Mouse (Mus musculus): ENCODE measurements around the gene Ptpdc1. TPM values are rescaled to one million over a fixed set of nuclear protein-coding genes. Genes with fewer than 3 reads are reported as not detected.
A peak's percentile ranks its signal among the peaks of the same experiment; 100 is the strongest.

Ptpdc1 gene
- polyA plus RNA-seq, 1 experiment from 2014 or later, result 0.64 TPM

DNA sequence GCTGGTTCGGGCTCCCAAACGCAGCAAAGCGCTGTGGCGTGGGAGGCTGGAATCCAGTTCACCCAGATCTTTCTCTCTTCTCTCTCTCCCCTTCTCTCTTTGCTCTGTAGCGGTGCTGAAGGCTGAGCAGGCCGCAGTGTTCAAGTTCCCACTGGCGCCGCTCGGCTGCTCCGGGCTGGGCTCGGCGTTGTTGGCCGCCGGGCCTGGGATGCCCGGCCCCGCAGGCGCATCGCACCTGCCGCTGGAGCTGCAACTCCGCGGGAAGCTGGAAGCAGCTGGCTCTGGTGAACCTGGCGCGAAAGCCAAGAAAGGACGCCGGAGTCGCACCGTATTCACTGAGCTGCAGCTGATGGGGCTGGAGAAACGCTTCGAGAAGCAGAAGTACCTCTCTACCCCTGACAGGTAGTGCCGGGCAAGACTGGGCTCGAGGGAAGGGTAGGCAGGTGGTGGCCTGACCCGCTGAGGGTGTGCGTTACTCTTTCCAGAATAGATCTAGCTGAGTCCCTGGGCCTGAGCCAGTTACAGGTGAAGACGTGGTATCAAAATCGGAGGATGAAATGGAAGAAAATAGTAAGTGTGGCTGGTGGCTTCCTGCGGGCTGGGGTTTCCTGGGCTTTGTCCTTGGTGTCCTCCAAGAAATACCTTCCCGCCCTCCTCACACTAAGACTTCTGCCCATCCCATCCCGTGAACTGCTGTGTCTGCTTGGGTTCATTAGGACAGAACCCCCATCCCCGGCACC is 39.6 kb upstream of the Ptpdc1 start:
- WGBS (ENCODE audit: insufficient replicate concordance), result 3% methylated on average over 39 of the region's 39 CpGs
- Histone ChIP-seq H3K27ac (ENCODE audit: low read length) (no peak overlapping the region), H3K4me1 (ENCODE audit: control insufficient read depth, low read depth, low read length) (no peaks in the 10 kb centered on the region; the same call in 1 of the 2 replicates), H3K4me2 (ENCODE audit: low read depth, low read length) (no peak overlapping the region), H3K9me3 (replicated peaks; ENCODE audit: control insufficient read depth, low read length) (no peaks in the 10 kb centered on the region), H3K9ac (ENCODE audit: low read depth, low read length) (no peak overlapping the region), H3K27me3 (ENCODE audit: control insufficient read depth, insufficient read depth, low read depth, low read length) (peaks cover 100% of the 10 kb centered on the region), H3K36me3 (ENCODE audit: control insufficient read depth, insufficient read depth) (no peaks in the 10 kb centered on the region), H3K4me3 (ENCODE audit: low read depth, low read length) (no peak overlapping the region)
- no peak for ATAC-seq (ENCODE audit: low read depth)

DNA sequence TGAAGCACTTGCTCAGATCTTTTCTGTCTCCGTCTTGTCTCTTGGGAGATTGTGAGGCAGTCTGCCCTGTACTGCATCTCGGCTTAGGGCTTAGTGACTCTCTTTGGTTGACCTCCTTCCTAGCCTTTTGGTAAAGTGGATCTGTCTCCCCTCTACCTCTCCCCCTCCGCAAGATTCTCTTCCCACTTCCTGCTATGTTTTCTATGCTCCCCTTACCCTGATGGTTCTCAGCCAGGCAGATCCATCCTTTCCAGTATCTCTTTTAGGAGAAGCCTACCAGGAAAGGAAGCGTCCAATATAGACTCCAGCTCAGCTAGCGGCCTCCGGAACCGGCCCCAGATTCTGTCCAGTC is 38.5 kb upstream of the Ptpdc1 start:
- Histone ChIP-seq H3K4me2 (ENCODE audit: low read depth, low read length) (no peak overlapping the region), H3K36me3 (ENCODE audit: control insufficient read depth, insufficient read depth) (no peaks in the 10 kb centered on the region), H3K27ac (ENCODE audit: low read length) (no peak overlapping the region), H3K9me3 (replicated peaks; ENCODE audit: control insufficient read depth, low read length) (no peaks in the 10 kb centered on the region), H3K4me3 (ENCODE audit: low read depth, low read length) (no peak overlapping the region), H3K9ac (ENCODE audit: low read depth, low read length) (no peak overlapping the region), H3K4me1 (ENCODE audit: control insufficient read depth, low read depth, low read length) (no peaks in the 10 kb centered on the region; the same call in 1 of the 2 replicates), H3K27me3 (ENCODE audit: control insufficient read depth, insufficient read depth, low read depth, low read length) (peaks cover 100% of the 10 kb centered on the region)
- ATAC-seq (ENCODE audit: low read depth), result no peak
- WGBS (ENCODE audit: insufficient replicate concordance), result 8% methylated on average over 7 of the region's 7 CpGs

DNA sequence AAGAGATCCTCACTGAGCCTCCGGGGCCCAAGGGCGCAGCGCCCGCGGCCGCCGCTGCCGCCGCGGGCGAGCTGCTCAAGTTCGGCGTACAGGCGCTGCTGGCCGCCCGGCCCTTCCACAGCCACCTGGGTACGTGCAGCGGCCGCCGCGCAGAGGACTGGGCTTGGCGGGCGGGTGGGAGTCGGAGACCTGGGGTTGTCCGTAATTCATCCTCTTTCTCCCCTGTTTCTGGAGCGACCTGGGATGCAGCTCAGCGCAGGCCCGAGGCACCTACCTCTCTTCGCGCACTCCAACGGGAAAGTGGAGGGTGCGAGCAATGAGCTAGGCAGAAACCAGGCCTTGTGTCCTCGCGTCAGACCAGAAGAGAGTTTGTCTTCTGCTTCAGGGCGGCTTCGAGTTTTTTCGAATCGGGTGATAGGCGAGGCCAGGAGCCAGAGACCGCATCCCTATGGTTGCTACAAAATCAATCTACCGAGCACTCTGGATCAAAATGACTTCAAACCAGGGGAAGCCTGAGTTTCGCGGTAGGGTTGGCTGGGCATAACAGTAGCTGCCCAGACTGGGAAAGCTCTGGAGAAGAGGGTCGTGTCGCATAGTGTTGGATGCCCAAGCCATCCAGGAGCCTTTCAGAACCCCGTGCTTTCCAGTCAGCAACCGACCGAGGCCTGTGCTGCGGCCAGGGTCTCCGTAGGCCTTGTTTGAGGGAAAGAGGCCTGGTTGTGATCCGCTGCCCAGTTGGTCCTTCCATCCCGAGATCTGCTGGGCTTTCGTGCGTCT is 37.9 kb upstream of the Ptpdc1 start:
- H3K9me3 ChIP-seq (replicated peaks; ENCODE audit: control insufficient read depth, low read length), result no peaks in the 10 kb centered on the region
- H3K4me1 ChIP-seq (ENCODE audit: control insufficient read depth, low read depth, low read length), result no peaks in the 10 kb centered on the region; the same call in 1 of the 2 replicates
- no peak overlapping the region for H3K9ac ChIP-seq (ENCODE audit: low read depth, low read length)
- no peak for ATAC-seq (ENCODE audit: low read depth)
- no peaks in the 10 kb centered on the region for H3K36me3 ChIP-seq (ENCODE audit: control insufficient read depth, insufficient read depth)
- H3K27ac ChIP-seq (ENCODE audit: low read length), result no peak overlapping the region
- peak overlapping the region; percentile 21; the same call in 1 of the 2 replicates for H3K4me3 ChIP-seq (ENCODE audit: low read depth, low read length)
- 2% methylated on average over 54 of the region's 54 CpGs for WGBS (ENCODE audit: insufficient replicate concordance)
- peaks cover 100% of the 10 kb centered on the region for H3K27me3 ChIP-seq (ENCODE audit: control insufficient read depth, insufficient read depth, low read depth, low read length)
- H3K4me2 ChIP-seq (ENCODE audit: low read depth, low read length), result 0 out of 2 replicates have a peak overlapping the region, but pooled peaks have one; percentile 30

DNA sequence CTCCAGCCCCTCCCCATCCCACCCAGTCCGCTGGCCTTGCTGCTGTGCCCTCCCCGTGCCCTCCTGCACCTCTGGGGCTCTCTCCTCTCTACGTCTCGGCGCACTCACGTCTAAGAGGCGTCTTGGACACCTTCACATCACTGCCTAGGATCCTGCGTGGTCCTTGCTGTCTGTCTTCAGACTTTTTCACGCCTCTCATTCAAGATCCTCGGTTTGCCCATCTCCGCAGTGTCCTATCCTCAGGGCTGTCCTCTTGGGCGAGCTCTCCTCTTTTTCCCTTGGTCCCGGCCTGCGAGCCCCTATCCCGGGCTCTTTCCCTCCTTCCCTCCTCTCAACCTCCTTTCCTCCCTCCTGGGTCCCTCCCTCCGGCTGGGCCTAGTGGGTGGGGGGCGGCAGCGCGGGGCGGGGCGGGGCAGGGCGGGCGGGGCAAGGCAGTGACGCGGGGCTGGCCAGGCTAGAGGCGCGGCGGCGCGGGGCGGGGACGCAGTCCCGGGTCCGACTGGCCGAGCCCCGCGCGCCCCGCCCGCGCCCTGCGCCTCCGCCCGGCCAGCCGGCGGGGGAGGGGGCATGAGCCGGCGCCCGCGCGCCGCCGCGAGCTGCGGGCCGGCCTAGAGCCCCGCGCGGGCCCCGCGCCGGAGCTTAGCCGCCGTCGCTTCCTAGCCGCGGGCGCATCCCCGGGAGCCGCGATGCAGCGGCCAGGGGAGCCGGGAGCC is 37.1 kb upstream of the Ptpdc1 start, which contains the start of gene Barx1:
Barx1 (plus strand) TSS at position 568 of the 713 bp plus-strand sequence.
- Histone ChIP-seq H3K9me3 (replicated peaks; ENCODE audit: control insufficient read depth, low read length) (no peaks in the 10 kb centered on the region), H3K4me3 (ENCODE audit: low read depth, low read length) (peak within 1 kb of the TSS; percentile 21), H3K27me3 (ENCODE audit: control insufficient read depth, insufficient read depth, low read depth, low read length) (peaks cover 100% of the 10 kb centered on the region), H3K27ac (ENCODE audit: low read length) (no peak within 1 kb of the TSS), H3K4me2 (ENCODE audit: low read depth, low read length) (0 out of 2 replicates have a peak within 1 kb of the TSS, but pooled peaks have one; percentile 30), H3K36me3 (ENCODE audit: control insufficient read depth, insufficient read depth) (no peaks in the 10 kb centered on the region), H3K9ac (ENCODE audit: low read depth, low read length) (no peak within 1 kb of the TSS), H3K4me1 (ENCODE audit: control insufficient read depth, low read depth, low read length) (no peaks in the 10 kb centered on the region; the same call in 1 of the 2 replicates)
- ATAC-seq (ENCODE audit: low read depth), result no peak
- 1% methylated on average over 53 of the region's 73 CpGs for WGBS (ENCODE audit: insufficient replicate concordance)

DNA sequence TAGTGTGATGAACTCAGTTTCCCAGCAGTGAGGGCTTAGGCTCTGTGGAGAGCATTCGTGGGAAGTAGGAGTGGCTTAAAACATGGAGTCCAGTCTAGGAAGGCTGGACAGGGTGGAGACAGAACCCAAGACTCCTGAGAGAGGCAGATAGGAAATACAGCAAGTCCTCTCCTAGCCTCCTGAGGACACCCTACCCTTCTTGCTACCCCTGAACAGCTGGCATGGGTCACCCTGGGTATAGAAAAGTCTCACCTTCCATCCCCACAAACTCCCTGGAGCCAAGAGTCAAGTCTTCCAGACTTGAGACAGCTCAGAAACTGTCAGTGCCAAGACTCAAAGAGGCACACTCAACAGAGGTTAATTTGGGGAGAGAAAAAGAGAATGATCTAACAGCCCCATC is 36.1 kb upstream of the Ptpdc1 start:
- H3K4me1 ChIP-seq (ENCODE audit: control insufficient read depth, low read depth, low read length), result no peaks in the 10 kb centered on the region; the same call in 1 of the 2 replicates
- no peak overlapping the region for H3K27ac ChIP-seq (ENCODE audit: low read length)
- H3K4me2 ChIP-seq (ENCODE audit: low read depth, low read length), result no peak overlapping the region
- no peaks in the 10 kb centered on the region for H3K9me3 ChIP-seq (replicated peaks; ENCODE audit: control insufficient read depth, low read length)
- peaks cover 100% of the 10 kb centered on the region for H3K27me3 ChIP-seq (ENCODE audit: control insufficient read depth, insufficient read depth, low read depth, low read length)
- H3K36me3 ChIP-seq (ENCODE audit: control insufficient read depth, insufficient read depth), result no peaks in the 10 kb centered on the region
- ATAC-seq (ENCODE audit: low read depth), result no peak
- WGBS (ENCODE audit: insufficient replicate concordance), result 7% methylated on average over 1 of the region's 1 CpGs
- no peak overlapping the region for H3K9ac ChIP-seq (ENCODE audit: low read depth, low read length)
- H3K4me3 ChIP-seq (ENCODE audit: low read depth, low read length), result no peak overlapping the region

DNA sequence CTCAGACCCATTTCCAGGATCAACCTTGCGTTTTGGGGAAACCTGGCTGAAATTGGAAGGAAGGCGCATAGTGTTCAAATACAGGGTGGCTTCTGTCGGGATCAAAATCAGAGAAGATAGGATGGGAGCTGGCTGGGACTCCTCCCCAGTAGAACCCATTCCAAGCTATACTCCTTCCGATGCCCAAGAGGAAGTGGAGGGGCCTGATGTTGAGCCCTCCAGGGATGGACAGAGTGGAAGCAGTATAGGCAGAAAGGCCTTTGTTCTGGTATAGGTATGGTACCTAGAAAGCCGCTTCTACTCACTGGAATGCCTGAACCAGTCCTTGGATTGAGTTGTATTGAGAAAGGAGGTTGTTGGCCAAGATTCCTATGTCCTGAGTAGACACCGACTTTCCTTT is 35.3 kb upstream of the Ptpdc1 start:
- Histone ChIP-seq H3K4me3 (ENCODE audit: low read depth, low read length) (no peak overlapping the region), H3K4me2 (ENCODE audit: low read depth, low read length) (no peak overlapping the region), H3K4me1 (ENCODE audit: control insufficient read depth, low read depth, low read length) (no peaks in the 10 kb centered on the region; the same call in 1 of the 2 replicates), H3K36me3 (ENCODE audit: control insufficient read depth, insufficient read depth) (no peaks in the 10 kb centered on the region), H3K27me3 (ENCODE audit: control insufficient read depth, insufficient read depth, low read depth, low read length) (peaks cover 99% of the 10 kb centered on the region), H3K9me3 (replicated peaks; ENCODE audit: control insufficient read depth, low read length) (no peaks in the 10 kb centered on the region), H3K27ac (ENCODE audit: low read length) (no peak overlapping the region), H3K9ac (ENCODE audit: low read depth, low read length) (no peak overlapping the region)
- WGBS (ENCODE audit: insufficient replicate concordance), result 10% methylated on average over 6 of the region's 6 CpGs
- ATAC-seq (ENCODE audit: low read depth), result no peak

DNA sequence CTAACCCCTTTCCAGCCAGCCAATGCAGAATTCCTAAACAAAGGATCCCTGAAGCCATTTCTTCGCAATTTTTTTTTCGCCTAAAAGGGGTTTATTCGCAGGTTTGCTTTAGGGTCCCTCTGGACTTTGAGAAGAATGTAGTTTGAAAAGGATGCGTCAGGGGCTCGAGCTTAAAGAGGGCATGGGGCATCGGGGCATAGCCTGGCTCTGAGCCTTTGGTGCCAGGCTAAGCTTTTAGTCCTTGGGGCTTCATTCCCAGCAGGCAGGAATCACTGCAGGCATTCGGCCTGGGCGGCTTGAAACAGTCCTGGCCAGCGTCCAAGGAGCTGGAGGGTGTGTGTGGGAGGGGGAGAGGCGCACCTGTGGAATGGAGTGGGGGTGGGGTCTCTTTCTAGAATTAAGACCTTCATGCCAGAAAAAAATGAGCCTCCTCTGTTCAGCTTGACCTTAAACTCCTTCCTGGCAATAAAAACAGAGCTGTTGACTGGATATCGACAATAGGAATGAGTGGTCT is 34.8 kb upstream of the Ptpdc1 start:
- Histone ChIP-seq H3K4me3 (ENCODE audit: low read depth, low read length) (no peak overlapping the region), H3K36me3 (ENCODE audit: control insufficient read depth, insufficient read depth) (no peaks in the 10 kb centered on the region), H3K27ac (ENCODE audit: low read length) (no peak overlapping the region), H3K4me1 (ENCODE audit: control insufficient read depth, low read depth, low read length) (no peaks in the 10 kb centered on the region; the same call in 1 of the 2 replicates), H3K27me3 (ENCODE audit: control insufficient read depth, insufficient read depth, low read depth, low read length) (peaks cover 95% of the 10 kb centered on the region), H3K4me2 (ENCODE audit: low read depth, low read length) (no peak overlapping the region), H3K9me3 (replicated peaks; ENCODE audit: control insufficient read depth, low read length) (no peaks in the 10 kb centered on the region), H3K9ac (ENCODE audit: low read depth, low read length) (no peak overlapping the region)
- ATAC-seq (ENCODE audit: low read depth), result no peak
- WGBS (ENCODE audit: insufficient replicate concordance), result 4% methylated on average over 11 of the region's 11 CpGs

DNA sequence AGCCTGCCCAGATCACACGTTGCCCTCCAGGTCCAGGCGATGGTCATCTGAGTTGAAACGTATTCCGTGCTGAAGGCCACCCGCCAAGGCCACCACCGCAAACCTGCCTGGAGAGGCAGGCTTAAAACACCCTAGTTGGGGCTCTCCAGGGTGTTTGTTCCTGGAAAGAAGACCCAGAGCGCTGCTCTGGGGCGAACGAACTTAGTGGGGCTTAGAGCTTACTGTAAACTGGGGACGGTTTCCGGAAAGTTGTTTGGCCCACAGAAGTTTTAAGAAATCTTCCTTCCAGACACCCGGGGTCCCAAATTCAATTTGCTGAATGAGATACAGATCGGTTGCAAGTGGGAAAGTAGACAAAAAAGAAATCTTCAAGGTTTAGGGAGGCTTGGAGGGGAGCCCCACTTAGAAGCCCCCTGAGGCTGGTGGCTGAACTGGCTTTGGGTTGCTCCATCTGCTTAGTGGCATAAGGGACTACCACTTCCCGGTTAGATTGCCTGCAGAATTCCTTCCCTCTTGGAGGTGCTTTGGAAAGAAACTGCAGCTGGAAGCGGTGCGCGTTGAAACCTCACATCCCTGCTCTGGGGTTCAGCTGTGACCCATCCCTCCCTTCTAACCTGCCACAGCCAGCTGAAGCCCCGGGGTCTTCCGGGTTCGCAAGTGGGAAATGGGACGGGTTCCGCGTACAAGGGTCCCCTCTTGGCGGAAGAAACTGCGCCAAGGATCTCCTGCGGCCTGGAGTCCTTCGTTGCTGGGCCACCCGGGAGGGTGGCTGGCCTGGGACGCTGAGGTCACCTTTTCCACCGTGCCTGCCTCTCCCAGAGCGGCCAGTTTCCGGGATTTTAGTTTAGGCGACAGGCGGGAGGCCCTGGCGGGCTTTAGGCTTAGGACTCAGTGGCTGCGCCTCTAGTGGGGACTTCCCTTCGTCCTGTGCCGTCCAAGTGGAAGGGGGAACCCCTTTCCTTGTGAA is 34.1 kb upstream of the Ptpdc1 start:
- Histone ChIP-seq H3K9me3 (replicated peaks; ENCODE audit: control insufficient read depth, low read length) (no peaks in the 10 kb centered on the region), H3K27me3 (ENCODE audit: control insufficient read depth, insufficient read depth, low read depth, low read length) (peaks cover 93% of the 10 kb centered on the region), H3K4me3 (ENCODE audit: low read depth, low read length) (peak overlapping the region; percentile 6; the same call in 1 of the 2 replicates), H3K36me3 (ENCODE audit: control insufficient read depth, insufficient read depth) (no peaks in the 10 kb centered on the region), H3K4me1 (ENCODE audit: control insufficient read depth, low read depth, low read length) (no peaks in the 10 kb centered on the region; the same call in 1 of the 2 replicates), H3K9ac (ENCODE audit: low read depth, low read length) (no peak overlapping the region), H3K27ac (ENCODE audit: low read length) (no peak overlapping the region), H3K4me2 (ENCODE audit: low read depth, low read length) (0 out of 2 replicates have a peak overlapping the region, but pooled peaks have one; percentile 21)
- no peak for ATAC-seq (ENCODE audit: low read depth)
- WGBS (ENCODE audit: insufficient replicate concordance), result 1% methylated on average over 38 of the region's 38 CpGs
